Mouse (Mus musculus) bone marrow macrophage, adult 2 months (primary cell): ENCODE results near the gene Ccdc85c.

Experiments
- CTCF ChIP-seq: IDR thresholded peaks from 2 replicates; pipeline ENCODE4 v1.5.1; 2012; ENCODE audit warnings: low read depth, mild to moderate bottlenecking, low read length, moderate library complexity
- POLR2A ChIP-seq: IDR thresholded peaks from 2 replicates; pipeline ENCODE4 v1.6.1; 2012; ENCODE audit warnings: mild to moderate bottlenecking, low read depth, low read length, borderline replicate concordance

- no peak for TF ChIP-seq POLR2A
- no peak for TF ChIP-seq CTCF
Measured at GRCm38 (mm10) chr12:108227527-108227926, 47.7 kb downstream of the Ccdc85c start.
